Mouse (Mus musculus): Measurements from ENCODE around the gene Ccdc155.

Gene Ccdc155

DNA sequence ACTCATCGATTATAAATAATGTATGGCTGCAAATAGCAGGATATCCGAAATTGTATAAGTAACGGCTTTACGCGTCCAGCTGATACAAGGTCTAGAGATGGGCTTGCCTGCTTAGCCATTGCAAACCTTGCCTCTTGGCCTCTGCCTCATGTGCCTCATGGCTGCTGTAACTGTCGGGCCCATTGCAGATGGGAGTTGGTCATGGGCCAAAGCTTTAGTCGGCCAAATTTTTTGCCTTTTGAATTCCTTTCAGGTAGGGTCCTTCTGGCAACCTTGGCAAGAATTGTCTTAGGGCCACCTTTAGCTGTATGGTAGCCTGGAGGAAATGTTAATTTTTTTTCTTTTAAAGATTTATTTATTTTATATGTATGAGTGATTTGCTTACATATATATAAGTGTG, 20.1 kb upstream of the Ccdc155 start:
- no peak for DNase-seq

- no peak for DNase-seq
Measured at GRCm38 (mm10) chr7:45221680-45222079, 17.0 kb upstream of the Ccdc155 start.

GRCm38 (mm10) chr7:45216442-45217183, 11.9 kb upstream of the Ccdc155 start:
- DNase-seq: peak; percentile 76

- peak; percentile 62 for DNase-seq
Measured at GRCm38 (mm10) chr7:45215673-45216441, 11.2 kb upstream of the Ccdc155 start, which contains the start of gene Tead2. Gene Tead2, plus strand, starts transcription at chr7:45215753.

DNA sequence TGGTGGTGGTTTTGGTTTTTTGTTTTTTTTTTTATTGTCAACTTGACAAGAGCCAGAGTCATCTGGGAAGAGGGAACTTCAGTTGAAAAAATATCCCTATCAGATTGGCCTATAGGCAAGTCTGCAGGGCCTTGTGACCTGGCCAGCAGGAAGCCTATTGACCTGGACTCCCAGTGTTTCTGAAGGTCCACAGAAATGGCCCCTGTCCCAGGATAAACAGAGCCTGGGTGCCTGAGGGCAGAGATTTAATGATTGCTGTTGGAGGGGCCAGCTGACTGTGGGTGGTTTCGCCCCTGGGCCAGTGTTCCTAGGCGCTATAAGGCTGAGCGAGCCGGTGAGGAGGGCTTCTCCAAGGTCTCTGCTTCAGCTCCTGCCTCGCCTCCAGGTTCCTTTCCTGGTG, 9.0 kb upstream of the Ccdc155 start:
- no peak for DNase-seq

DNA sequence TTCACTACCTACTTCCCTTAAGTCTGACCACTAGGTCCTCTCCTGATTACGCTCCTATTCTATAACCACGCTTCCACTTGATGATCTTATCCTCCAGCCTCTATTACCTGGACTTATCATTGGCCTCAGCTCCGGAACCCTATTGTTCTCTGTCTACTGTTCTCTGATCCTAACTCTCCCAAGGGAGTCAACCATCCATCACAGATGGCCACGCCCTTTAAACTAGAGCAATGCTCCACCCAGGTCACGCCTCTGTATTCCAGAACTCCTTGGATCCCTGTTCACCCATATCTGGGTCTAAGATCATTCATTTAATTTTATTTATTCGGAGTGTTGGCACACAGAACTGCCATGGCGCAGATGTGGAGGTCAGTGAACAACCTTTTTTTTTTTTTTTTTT, 7.7 kb upstream of the Ccdc155 start:
- DNase-seq: no peak

GRCm38 (mm10) chr7:45211851-45212251, 7.2 kb upstream of the Ccdc155 start, which contains the start of gene Dkkl1:
Gene Dkkl1, minus strand, starts transcription at chr7:45212147.
- DNase-seq: no peak

DNA sequence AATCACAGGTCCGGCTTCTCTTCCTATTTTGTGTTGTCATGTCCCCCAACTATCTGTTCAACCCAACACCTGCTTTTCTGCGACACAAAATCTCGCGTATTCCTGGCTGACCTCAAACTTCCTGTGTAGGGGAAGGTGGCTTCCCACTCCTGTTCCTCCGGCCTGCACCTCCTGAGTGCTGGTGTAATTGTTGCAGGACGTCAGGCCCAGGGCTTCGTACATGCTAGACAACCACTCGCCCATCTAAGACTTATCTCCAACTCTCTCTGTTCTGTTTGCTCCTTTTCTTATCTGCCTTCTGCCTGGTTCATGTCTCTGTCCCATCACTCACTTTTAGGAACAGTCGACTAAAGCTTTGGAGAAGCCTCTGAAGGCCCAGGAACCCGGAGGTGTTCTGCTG, 6.4 kb upstream of the Ccdc155 start:
- DNase-seq: no peak

DNA sequence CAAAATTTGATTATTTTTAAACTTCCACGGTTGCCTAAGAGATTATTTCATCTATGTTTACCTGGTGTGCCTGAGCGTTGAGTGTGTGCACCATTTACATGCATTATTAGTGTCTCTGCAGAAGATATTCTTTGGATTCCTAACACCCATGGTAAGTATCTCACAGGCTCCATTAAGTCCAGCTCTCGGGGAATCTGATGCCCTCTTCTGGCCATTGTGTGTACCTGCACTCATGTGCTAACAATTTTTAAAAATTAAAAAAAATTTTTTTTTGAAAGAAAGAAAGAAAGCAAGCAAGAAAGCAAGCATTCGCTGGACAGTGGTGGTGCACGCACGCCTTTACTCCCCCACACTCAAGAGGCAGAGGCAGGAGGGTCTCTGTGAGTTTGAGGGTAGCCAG, 3.6 kb upstream of the Ccdc155 start:
- DNase-seq: no peak

- DNase-seq: no peak
Measured at GRCm38 (mm10) chr7:45202654-45203053, 2.0 kb downstream of the Ccdc155 start.

DNA sequence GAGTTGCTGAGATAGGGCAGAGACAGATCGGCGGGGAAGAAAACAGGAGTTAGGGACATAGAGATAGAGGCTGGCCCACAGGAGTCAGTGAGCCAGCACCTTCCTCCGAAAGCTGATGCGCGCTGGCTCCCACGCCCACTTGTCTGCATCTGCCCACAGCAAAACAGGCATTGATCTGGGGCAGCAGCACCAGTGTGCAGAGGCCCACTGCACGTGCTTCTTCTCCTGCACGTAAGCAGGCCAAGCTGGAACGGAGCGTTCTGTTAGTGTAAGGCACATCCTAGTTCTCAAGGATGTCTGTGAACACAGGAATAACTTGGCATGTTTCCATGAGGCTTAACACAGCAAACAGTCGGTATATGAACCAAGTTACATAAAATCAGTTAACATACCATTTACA, 5.7 kb downstream of the Ccdc155 start:
- DNase-seq: no peak

- peak; percentile 86 for DNase-seq
Measured at GRCm38 (mm10) chr7:45198435-45198834, 6.3 kb downstream of the Ccdc155 start.

DNA sequence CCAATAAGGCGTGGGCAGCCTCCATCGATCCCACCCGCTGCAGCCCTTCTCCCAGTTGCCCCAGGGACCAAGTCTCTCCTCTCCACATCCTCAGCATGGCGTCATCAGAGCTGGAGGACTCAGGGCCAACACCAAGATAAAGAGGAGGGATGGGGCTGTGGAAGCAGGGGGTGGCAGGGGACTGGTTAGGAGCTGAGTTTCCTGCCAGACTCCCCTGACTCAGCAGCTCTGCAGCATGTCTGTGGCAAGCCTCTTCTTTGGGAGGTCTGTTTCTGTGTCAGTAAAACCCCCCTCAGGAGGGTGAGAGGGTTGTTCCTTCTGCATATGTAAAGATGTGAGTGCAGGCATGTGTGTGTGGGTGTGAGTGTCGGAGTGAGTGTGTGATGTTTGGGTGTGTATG, 7.7 kb downstream of the Ccdc155 start:
- no peak for DNase-seq

GRCm38 (mm10) chr7:45196176-45196535, 8.5 kb downstream of the Ccdc155 start:
- no peak for DNase-seq

- no peak for DNase-seq
Measured at GRCm38 (mm10) chr7:45195341-45196175, 9.1 kb downstream of the Ccdc155 start.

DNA sequence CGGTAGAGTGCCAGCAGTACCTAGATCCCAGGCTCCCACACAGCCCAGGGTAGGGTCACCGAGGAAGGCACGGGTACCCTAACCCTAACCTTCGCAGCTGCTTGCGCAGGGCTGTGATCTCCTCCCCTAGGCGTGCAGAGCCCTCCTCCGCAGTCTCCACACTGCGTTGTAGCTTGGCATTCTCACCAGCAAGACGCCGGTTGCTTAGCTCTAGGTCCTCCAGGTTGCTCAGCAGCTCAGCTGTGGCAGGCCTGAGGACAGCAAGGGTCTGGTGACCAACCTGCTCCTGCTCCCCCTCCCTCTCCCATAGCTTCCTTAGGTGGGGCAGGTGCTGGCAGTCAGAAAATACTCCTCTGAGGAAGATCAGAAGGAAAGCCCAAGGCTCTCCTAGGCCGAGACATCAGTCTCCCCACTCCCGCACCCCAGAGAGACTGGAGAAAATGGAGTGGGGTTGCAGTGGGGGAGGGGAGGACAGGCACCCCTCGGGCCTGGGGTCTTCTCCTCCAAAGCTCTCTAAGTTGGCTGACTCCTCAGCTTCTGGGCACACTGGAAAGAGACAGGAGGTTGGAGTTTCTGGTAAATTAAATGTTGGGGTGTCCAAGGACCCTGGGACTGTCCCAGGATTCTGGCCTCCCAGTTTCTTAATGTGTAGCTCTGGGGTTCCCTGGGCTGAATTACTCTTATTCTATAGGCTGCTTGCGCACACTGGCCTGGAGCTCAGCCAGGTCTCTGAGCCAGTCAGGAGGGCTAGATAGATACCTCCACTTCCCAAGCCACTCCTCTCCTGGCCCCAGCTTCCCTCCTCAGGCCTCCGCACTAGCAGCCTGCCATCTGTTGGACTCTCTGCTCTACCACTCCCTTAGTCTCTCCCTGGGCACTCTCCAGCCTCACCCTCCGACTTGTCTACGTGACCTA, 10.6 kb downstream of the Ccdc155 start:
- no peak for DNase-seq

DNA sequence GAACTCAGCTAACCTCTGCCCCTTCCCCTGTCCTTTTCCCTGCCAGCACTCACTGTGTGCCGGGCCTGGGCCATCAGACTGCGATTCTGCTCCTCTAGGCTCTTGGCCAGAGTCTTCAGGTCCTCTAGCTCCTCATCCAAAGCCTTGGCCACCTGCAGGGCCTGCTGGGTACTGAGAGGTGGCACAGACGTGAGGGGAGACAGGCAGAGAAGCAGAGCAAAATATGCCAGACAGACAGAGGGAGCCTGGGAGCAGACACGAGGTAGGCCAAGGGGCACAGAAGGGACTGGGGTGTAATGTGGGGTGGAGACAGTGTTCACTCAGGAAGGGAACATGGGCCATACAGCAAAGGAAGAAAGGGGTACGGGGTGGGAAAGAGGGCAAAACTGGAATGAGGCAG, 11.3 kb downstream of the Ccdc155 start:
- DNase-seq: no peak

- no peak for DNase-seq
Measured at GRCm38 (mm10) chr7:45192585-45193310, 11.9 kb downstream of the Ccdc155 start.

- DNase-seq: no peak
Measured at GRCm38 (mm10) chr7:45191803-45192363, 12.8 kb downstream of the Ccdc155 start.

- DNase-seq: no peak
Measured at GRCm38 (mm10) chr7:45191161-45191560, 13.5 kb downstream of the Ccdc155 start.

DNA sequence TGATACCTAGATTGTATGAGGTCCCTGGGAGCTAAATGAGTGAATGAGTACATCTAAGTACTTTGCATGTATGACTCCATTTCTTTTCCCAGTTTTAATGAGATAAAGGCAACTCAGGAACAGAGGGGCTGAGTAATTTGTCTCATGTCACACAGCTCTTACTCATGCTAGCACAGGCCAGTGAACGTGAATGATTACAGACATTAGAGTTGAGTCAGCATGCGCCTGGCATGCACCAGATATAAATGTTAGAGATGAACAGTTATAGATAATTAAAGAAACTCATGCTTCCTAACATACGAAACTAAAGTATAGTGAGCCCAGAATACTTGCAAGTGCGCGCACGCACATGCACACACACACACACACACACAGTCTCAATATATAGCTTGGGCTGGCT, 14.5 kb downstream of the Ccdc155 start:
- no peak for DNase-seq
